Comparison of ENCODE assay signal across 9 mouse cellular contexts in genomic region chr8:64674951-64675585, GRCm38 (mm10). TPM values are rescaled to one million over a fixed set of nuclear protein-coding genes. Genes with fewer than 3 reads are reported as not detected.
DNase-seq lines count a peak whose midpoint lies in the region.
"Had no signal": no experiment of that assay in that cellular context is flagged by ENCODE, and none has a peak within 500 bp of the region (broad histone marks: within the 10 kb centered on the region; RNA-seq: fewer than 3 reads in every experiment).

No protein-coding gene starts in this region.

- intact Hi-C loops in heart, postnatal 36 days (cut with DNase I) = no loop called here

- peak; percentile 37 to 54 for DNase-seq in heart, adult 18-20 months
- no peak for DNase-seq in heart, postnatal 36 days
- peak; percentile 21 for DNase-seq in kidney, postnatal 14 days
- no peak for DNase-seq in kidney, postnatal 25 days
- DNase-seq in brain, adult 2 months (ENCODE audit: low read depth, low spot score) = peak; percentile 43
- peak; percentile 13 for DNase-seq in heart, postnatal 4 days
- no peak for DNase-seq in urinary bladder, adult 2 months (ENCODE audit: low spot score)
- DNase-seq in testis, postnatal 10 days (ENCODE audit: low spot score) = no peak
- DNase-seq: kidney, postnatal 10 days had no signal

RNA-seq across cellular contexts. Expression of gene Cpe, which starts 17.8 kb away (rescaled TPM):
- total RNA-seq in heart, adult 18-20 months (2021) = 100 to 1,000 TPM; 259 to 260 TPM
- 100 to 1,000 TPM; 267 to 294 TPM for total RNA-seq in heart, postnatal 36 days (2021)
- 100 to 1,000 TPM; 182 to 200 TPM for total RNA-seq in heart, postnatal 4 days (2021)
- polyA plus RNA-seq in urinary bladder, adult 2 months (2012; rRNA removed) = 114 and 187 TPM in 2 replicates

RNA-seq across cellular contexts. Expression of gene Msmo1, which starts 58.5 kb away (rescaled TPM):
- 1 to 10 TPM; 7.9 TPM for total RNA-seq in heart, adult 18-20 months (2021)
- 1 to 10 TPM; 5.3 to 6.9 TPM for total RNA-seq in heart, postnatal 36 days (2021)
- total RNA-seq in heart, postnatal 4 days (2021) = 10 to 100 TPM; 30.7 to 30.9 TPM
- 61.3 and 88.5 TPM in 2 replicates for polyA plus RNA-seq in urinary bladder, adult 2 months (2012; rRNA removed)

Comparison
In these comparisons a context has a peak if more than half of its experiments do, and no peak if none do; other contexts are left out.
1. DNase-seq: peak in heart, adult 18-20 months (2 of 2), kidney, postnatal 14 days (single experiment), brain, adult 2 months (single experiment) and heart, postnatal 4 days (single experiment); none in heart, postnatal 36 days (0 of 2), kidney, postnatal 25 days (0 of 2), urinary bladder, adult 2 months (single experiment) and testis, postnatal 10 days (single experiment).